Mouse (Mus musculus): ENCODE results near the gene Cops7b.

Gene Cops7b

DNA sequence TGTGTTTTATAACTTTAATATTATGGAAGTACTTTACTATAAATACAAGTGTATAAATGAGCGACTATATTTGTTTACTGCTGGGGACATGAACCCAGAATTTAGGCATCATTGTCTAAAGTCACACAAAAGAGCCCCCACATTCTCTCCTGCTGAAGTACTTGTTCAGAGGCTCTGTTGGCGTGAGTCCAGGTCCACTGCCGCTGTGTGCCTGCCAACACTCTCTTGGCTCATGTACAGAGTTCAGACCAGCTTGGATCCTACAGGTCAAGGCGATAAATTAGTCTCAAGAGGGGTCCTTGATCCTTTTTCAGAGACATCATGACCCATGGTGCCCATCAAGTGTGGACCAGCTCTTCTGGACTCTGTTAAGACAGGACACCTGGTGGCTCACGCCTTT is 74.4 kb downstream of the Cops7b start:
- no peak for DNase-seq (ENCODE audit: low read depth, low spot score)

Data from retina, postnatal 7 days (tissue).